Mouse (Mus musculus) bone marrow macrophage, adult 2 months (primary cell): ENCODE data around the gene Mcu.

Experiments used
- CTCF ChIP-seq: IDR thresholded peaks from 2 replicates; pipeline ENCODE4 v1.5.1; 2012; ENCODE audit warnings: low read depth, mild to moderate bottlenecking, low read length, moderate library complexity
- POLR2A ChIP-seq: IDR thresholded peaks from 2 replicates; pipeline ENCODE4 v1.6.1; 2012; ENCODE audit warnings: mild to moderate bottlenecking, low read depth, low read length, borderline replicate concordance

GRCm38 (mm10) chr10:59410264-59410663, 206.2 kb downstream of the Mcu start:
- no peak for TF ChIP-seq POLR2A
- TF ChIP-seq CTCF: no peak
